Mouse (Mus musculus): ENCODE data around the gene Susd1.

Gene Susd1

GRCm38 (mm10) chr4:59429128-59429527, 9.3 kb downstream of the Susd1 start:
- no peak for DNase-seq (ENCODE audit: low spot score)

- no peak for DNase-seq (ENCODE audit: low spot score)
These were observed 12.0 kb downstream of the Susd1 start for GRCm38 (mm10) chr4:59426429-59426828.

GRCm38 (mm10) chr4:59422808-59423207, 15.6 kb downstream of the Susd1 start:
- DNase-seq (ENCODE audit: low spot score) = no peak

- no peak for DNase-seq (ENCODE audit: low spot score)
These were observed 16.2 kb downstream of the Susd1 start for GRCm38 (mm10) chr4:59422025-59422783.

DNA sequence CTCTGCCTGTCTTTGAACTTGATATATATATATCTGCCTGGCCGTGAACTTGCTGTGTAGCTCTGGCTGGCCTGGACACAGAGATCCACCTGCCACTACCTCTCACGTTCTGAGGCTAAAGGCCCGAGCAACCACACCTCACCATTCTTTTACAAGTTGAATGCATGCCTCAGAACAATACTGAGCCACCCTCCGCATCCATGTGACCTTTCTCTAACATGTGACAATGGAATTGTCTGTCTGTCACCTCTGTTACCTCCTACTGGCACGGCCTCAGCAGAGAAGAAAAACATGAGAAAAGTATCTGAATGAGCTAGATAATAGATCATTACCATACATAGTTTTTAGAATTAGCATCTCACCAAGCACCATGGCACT, 17.1 kb downstream of the Susd1 start:
- no peak for DNase-seq (ENCODE audit: low spot score)

- DNase-seq (ENCODE audit: low spot score) = no peak
These were observed 17.6 kb downstream of the Susd1 start for GRCm38 (mm10) chr4:59420695-59421368.

DNA sequence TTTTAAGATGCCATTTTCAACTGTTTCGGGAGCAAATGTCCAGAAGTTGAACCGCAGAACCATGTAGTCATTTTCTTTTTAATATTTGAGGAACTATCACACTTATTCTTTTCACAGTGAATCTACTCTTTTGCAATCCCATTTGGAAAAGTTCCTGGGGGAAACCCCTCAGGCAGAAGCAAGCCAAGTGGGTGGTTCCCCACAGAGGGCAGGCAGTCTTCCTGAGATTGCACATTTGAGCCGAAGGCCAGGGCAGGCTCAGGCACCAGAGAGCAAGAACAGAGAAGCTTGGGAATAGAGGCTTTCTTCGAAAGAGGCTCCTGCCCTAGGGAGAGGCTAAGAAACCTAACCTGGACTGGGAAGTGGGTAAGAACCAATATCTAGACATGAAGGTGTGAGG, 19.2 kb downstream of the Susd1 start:
- peak; percentile 41 for DNase-seq (ENCODE audit: low spot score)

- DNase-seq (ENCODE audit: low spot score) = no peak
These were observed 25.0 kb downstream of the Susd1 start for GRCm38 (mm10) chr4:59413428-59413827.

DNA sequence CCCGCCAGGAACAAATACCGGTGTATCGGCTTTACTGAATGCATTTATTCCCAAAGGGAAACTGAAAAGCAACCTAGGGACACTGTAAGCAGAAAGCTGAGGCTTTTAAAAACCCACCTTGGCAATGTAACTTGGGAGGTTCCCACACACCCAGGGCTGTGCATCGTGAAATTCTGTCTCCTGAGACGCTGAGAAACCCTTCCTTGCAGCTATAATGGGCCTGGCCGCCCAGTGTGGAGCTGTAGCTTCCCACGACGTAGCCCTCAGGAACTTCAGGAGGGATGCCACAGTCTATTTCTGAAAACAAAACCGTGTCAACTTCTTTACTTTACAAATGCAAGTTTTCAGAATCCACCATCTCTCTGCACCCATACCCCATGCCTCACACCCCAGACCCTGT, 27.3 kb downstream of the Susd1 start:
- no peak for DNase-seq (ENCODE audit: low spot score)

GRCm38 (mm10) chr4:59407766-59408165, 30.7 kb downstream of the Susd1 start:
- DNase-seq (ENCODE audit: low spot score) = no peak

- no peak for DNase-seq (ENCODE audit: low spot score)
These were observed 34.1 kb downstream of the Susd1 start for GRCm38 (mm10) chr4:59404375-59404774.

- DNase-seq (ENCODE audit: low spot score) = no peak
These were observed 37.5 kb downstream of the Susd1 start for GRCm38 (mm10) chr4:59400931-59401330.

GRCm38 (mm10) chr4:59399343-59399742, 39.1 kb downstream of the Susd1 start:
- peak; percentile 26 for DNase-seq (ENCODE audit: low spot score)

DNA sequence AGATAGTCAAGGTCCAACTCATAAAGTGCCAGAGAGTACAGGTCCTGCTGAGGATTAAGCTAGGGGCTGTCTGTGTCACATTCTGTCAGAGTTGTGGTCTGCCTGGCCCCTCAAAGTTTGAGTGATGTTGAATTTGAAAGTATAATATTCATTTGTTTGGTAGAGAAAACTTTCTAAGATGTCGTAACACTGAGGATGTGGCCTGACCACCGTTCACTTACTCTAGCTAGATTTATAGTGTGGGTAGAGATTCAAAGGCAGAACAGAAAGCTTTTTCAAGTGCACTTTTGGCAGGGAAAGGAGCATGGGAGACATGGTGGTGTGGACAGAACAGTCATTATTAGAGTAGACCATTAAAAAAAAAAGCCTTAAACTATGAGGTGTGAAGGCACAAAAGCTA, 42.9 kb downstream of the Susd1 start:
- DNase-seq (ENCODE audit: low spot score) = no peak

DNA sequence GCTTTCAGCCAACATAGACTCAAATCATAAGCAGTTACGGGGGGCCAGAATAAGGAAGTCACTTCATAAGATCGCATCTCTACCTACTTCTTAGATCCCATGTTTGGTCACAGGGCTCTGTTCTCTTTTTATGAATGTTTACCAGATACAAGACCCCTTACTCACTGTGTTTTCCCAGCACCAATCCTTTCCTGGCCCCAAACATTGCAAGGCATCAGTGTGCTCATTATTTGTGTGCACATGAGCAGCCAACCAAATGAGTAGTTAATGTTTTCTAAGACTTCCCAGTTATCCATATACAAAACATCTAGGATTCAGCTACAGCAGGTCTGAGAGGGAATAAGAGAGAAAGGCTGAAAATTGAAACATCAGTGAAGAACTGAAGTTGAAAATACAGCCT, 44.3 kb downstream of the Susd1 start:
- no peak for DNase-seq (ENCODE audit: low spot score)

DNA sequence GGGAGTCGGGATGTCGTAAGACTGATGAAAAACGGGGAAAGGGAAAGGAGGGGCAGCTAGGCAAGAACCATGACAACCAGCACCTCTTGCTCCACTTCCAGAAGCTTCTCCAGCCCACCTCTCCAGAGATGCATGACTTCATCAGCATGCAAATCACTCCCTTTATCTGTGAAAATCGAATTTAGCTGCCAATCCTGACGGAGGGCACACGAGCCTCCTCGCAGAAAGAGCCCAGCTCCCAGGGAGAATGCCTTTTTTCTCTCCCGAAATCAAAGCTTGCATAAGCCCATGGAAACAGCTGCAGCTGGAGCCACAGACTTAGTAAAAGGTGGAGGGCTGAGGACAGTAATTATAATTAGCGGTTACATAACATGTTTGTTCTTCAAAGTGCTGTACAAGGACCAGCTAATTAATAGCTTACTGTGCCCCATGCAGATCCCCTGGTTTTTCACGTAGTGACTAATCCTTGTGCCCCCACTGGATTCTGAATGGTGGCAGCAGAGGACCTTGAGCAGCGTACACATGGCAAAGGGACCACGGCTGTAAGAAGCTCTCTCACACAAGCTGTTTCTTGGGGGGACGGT, 49.9 kb downstream of the Susd1 start:
- no peak for DNase-seq (ENCODE audit: low spot score)

GRCm38 (mm10) chr4:59387387-59388210, 50.8 kb downstream of the Susd1 start:
- no peak for DNase-seq (ENCODE audit: low spot score)

DNA sequence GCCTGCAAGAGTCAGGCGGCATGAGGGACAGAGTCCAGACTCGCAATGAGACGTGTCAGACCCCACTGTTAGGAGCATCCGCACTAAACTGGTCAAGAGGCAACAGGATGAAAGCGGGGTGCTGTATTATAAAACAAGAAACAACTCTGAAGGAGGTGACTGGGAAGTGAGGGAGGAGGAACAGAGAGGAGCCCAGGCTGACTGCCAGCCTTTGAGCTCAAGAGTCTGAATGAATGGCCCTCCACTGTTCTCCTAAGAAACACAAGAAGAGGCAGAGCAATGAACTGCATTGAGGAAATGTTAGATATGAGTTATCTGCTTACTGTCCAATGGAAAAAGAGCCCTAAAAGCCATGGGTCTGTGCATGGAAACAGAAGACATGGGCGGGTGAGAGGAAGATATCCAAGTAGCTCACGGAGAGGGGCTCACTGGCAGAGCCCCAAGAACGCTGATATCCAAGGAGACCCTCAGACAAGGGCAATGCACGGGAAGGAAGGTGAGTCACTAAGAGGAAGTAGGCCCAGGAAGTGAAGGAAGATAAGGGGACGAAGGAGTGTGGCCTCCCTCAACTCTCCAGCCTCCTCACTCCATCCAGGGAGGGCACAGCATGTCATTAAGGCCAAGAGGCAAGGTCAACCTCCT, 53.1 kb downstream of the Susd1 start:
- DNase-seq (ENCODE audit: low spot score) = no peak

DNA sequence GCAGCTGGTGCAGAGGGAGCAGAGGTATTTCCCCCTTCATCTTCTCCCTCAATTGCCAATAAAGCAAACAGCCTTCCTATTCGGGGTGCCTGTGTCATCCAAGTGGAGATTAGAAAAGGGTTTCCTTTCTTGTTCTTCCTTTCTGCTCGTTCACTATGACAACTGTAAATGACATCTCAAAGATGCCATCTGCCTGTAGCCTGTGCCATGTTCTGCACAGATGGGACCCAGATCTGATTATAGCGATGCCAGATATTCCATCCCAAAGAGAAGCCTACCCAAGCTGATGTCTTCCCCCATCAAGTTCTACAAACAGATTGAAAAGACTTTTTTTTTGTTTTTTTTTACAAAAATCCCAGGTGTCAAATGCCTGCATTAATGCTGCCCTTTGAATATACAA, 54.6 kb downstream of the Susd1 start:
- no peak for DNase-seq (ENCODE audit: low spot score)

- DNase-seq (ENCODE audit: low spot score) = no peak
These were observed 56.3 kb downstream of the Susd1 start for GRCm38 (mm10) chr4:59382131-59382530.

DNA sequence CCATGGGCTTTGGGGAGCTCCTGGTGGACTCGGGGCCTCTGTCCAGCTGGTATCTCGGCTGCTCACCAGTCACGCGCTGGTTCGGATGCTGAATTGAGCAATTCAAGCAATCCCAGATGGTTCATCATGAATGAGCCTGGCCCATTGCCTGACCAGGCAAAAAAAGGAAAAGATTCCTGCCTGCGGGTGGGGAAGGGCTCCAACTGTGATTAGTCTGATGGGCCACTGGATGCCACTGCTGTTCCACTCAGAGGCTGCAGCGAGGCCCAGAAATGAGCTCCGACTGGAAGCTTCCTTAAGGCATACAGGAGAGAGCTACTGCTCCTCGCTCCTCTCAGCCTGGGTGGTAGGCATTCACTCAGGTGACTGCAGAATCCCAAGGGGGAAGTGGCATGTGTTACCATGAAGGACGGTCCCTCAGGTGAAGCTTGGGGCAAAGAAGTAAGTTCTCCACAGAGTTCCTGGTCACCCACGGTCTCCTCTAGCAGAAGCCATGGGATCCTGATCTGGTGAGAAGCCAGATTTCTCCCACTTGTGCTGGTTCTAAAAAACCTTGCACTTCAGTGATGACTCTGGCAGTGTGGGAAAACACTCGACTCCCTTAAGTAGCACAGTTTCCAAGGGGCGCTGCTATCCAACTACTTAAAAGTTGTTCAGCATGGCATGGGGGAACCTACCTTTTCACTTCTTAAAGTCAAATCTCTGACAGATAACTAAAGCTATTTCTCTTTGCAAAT, 57.3 kb downstream of the Susd1 start:
- DNase-seq (ENCODE audit: low spot score) = peak; percentile 97
